Mouse (Mus musculus) embryonic facial prominence, embryonic 11.5 days (tissue): ENCODE results near the gene Dbnl. TPM values are rescaled to one million over a fixed set of nuclear protein-coding genes. Genes with fewer than 3 reads are reported as not detected.

Source experiments
- ATAC-seq: fragments of 200-750 bp; cut with Nextera tagmentation; replicated peaks from 2 replicates; pipeline ENCODE4 v1.8.0; 2017; ENCODE audit warnings: low read depth; ENCODE audit not compliant: insufficient number of reproducible peaks, low FRiP score, low TSS enrichment
- DNase-seq: peaks from one replicate; pipeline ENCODE4 v3.0.0-alpha.2; 2015; ENCODE audit warnings: low spot score
- H3K27ac ChIP-seq: fragments of 300-500 bp; sonication (generic); replicated peaks from 2 replicates; pipeline ENCODE4 v1.5.1; 2014; ENCODE audit warnings: mild to moderate bottlenecking, low read depth, low read length, control low read depth
- H3K27me3 ChIP-seq: fragments of 300-500 bp; sonication (generic); 2 replicates; pipeline ENCODE4 v1.6.1; 2014; ENCODE audit warnings: mild to moderate bottlenecking, low read length, moderate library complexity, mixed read lengths; ENCODE audit not compliant: control insufficient read depth, insufficient read depth
- H3K36me3 ChIP-seq: fragments of 300-500 bp; sonication (generic); replicated peaks from 2 replicates; pipeline ENCODE4 v1.6.1; 2014; ENCODE audit warnings: low read depth, mild to moderate bottlenecking, low read length, moderate library complexity, mixed read lengths; ENCODE audit not compliant: control insufficient read depth, insufficient read depth
- H3K4me1 ChIP-seq: fragments of 300-500 bp; sonication (generic); 2 replicates; pipeline ENCODE4 v1.6.1; 2014; ENCODE audit warnings: low read length, mixed read lengths; ENCODE audit not compliant: control insufficient read depth, insufficient read depth
- H3K4me2 ChIP-seq: fragments of 300-500 bp; sonication (generic); 2 replicates; pipeline ENCODE4 v1.6.1; 2014; ENCODE audit warnings: low read depth, mild to moderate bottlenecking, control low read depth, low read length, moderate library complexity
- H3K4me3 ChIP-seq: fragments of 300-500 bp; sonication (generic); 2 replicates; pipeline ENCODE4 v1.5.1; 2014; ENCODE audit warnings: low read depth, low read length, control low read depth
- H3K9ac ChIP-seq: fragments of 300-500 bp; sonication (generic); replicated peaks from 2 replicates; pipeline ENCODE4 v1.6.1; 2014; ENCODE audit warnings: mild to moderate bottlenecking, control low read depth, low read length
- H3K9me3 ChIP-seq: fragments of 300-500 bp; sonication (generic); replicated peaks from 2 replicates; pipeline ENCODE4 v1.6.1; 2016; ENCODE audit warnings: mild to moderate bottlenecking, low read length, inconsistent platforms, mixed read lengths; ENCODE audit not compliant: control insufficient read depth
- WGBS: fragments of 180-500 bp; shearing (Covaris S2); extraction: QIAGEN DNeasy Blood & Tissue Kit; methylation state at CpG from one replicate; pipeline ENCODE4 v1.1.7; 2014; 5-methylcytosine and 5-hydroxymethylcytosine counted together
- polyA plus RNA-seq: library from polyadenylated mRNA; unstranded; fragments of >200 nt; fragmentation: Nextera tagmentation; extraction: Ambion mirVana; gene quantifications from 2 replicates; pipeline ENCODE4 v1.2.1, GENCODE M21; 2014

Dbnl gene
- polyA plus RNA-seq, 1 experiment from 2014 or later, result 121 TPM

DNA sequence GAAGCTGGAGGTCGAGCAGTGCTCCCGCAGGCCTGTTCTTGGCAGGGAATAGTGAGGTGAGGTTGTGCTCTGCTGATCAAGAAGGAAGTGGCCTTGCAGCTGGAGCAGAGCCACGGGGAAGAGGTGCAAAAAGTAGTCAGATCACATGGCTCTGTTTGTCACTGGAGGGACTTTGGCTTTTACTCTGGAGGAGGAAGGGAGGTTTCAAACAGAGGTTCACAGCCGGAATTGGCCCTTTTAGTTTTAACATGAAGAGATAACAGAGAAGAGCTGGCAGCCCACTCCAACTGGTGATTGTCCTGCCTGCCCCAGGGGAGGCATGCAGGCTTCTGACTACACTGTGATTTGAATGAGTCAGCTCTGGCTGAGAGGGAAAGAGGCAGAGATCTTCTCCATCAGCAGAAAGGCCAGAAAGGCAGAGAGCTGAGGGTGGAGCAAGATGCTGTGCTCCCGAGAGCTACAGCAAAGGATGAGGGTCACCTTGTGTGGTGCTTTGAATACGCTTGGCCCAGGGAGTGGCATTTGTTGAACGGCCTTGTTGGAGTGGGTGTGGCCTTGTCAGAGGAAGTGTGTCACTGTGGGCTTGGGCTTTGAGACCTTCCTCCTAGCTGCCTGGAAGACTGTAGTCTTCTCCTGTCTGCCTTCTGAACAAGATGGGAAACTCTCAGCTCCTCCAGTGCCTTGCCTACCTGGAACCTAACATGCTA lies 58.5 kb downstream of the Dbnl start:
- no peak overlapping the region for H3K4me3 ChIP-seq

GRCm38 (mm10) chr11:5848741-5849140 lies 60.5 kb downstream of the Dbnl start:
- Histone ChIP-seq H3K4me3 (no peak overlapping the region), H3K36me3 (no peaks in the 10 kb centered on the region), H3K27ac (no peak overlapping the region), H3K9ac (no peak overlapping the region), H3K9me3 (no peaks in the 10 kb centered on the region), H3K4me2 (no peak overlapping the region), H3K27me3 (no peaks in the 10 kb centered on the region), H3K4me1 (no peaks in the 10 kb centered on the region)
- ATAC-seq (no peak), DNase-seq (no peak)
- 72% methylated on average over 6 of the region's 6 CpGs for WGBS

More for the DNA sequence above, 58.5 kb downstream of the Dbnl start:
- Histone ChIP-seq H3K4me2 (no peak overlapping the region), H3K9ac (no peak overlapping the region), H3K27ac (no peak overlapping the region), H3K36me3 (no peaks in the 10 kb centered on the region), H3K9me3 (no peaks in the 10 kb centered on the region), H3K4me1 (no peaks in the 10 kb centered on the region), H3K27me3 (no peaks in the 10 kb centered on the region)
- no peak for DNase-seq
- WGBS, result 70% methylated on average over 7 of the region's 7 CpGs
- ATAC-seq, result no peak

DNA sequence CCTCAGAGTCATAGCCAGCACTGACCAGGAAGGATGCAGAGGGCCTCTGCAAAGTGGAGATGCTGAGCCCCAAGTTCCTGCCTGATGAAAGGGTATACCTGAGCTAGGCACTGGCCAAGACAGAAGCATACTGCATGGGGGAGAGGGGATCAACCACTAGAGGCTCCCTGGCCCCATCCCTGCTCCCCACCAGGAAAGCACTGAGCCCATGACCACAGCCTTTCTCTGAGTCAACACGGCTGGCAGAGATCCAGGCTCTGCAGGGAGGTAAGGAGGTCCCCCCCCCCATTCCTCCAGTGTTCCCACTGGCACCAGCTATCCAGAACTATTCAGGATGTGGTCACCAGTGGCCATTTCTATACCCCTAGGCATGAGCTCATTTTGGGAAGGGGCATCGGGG lies 61.0 kb downstream of the Dbnl start:
- Histone ChIP-seq H3K4me1 (no peaks in the 10 kb centered on the region), H3K27me3 (no peaks in the 10 kb centered on the region), H3K27ac (no peak overlapping the region), H3K4me3 (no peak overlapping the region), H3K36me3 (no peaks in the 10 kb centered on the region), H3K4me2 (no peak overlapping the region), H3K9ac (no peak overlapping the region), H3K9me3 (no peaks in the 10 kb centered on the region)
- no peak for ATAC-seq
- DNase-seq, result no peak
- WGBS, result 78% methylated on average over 2 of the region's 2 CpGs

DNA sequence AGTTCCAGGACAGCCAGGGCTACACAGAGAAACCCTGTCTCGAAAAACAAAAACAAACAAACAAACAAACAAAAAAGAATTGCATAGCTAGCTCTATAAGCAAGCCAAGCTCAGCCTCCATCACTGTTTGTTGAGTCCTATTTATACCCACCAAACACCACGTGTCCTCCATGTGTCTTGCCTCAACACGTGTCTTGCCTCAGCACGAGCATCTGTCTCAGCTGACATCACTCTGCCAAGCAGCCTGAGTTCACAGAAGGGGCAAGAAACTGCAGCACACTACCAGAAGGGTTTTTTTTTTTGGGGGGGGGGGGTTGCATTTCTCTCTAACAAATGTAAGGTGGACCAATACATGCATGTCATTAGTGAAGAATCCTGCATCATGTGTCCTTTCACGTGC lies 62.2 kb downstream of the Dbnl start:
- DNase-seq (no peak), ATAC-seq (no peak)
- H3K27me3 ChIP-seq, result no peaks in the 10 kb centered on the region
- H3K4me2 ChIP-seq, result no peak overlapping the region
- H3K9me3 ChIP-seq, result no peaks in the 10 kb centered on the region
- WGBS, result 73% methylated on average over 5 of the region's 5 CpGs
- no peaks in the 10 kb centered on the region for H3K4me1 ChIP-seq
- H3K27ac ChIP-seq, result no peak overlapping the region
- H3K4me3 ChIP-seq, result no peak overlapping the region
- no peak overlapping the region for H3K9ac ChIP-seq
- no peaks in the 10 kb centered on the region for H3K36me3 ChIP-seq

Other genes with a start within 250 kb of the Dbnl start
- 32.1 and 33.1 TPM in 2 replicates for gene Ccdc117, start 246.3 kb upstream of the Dbnl start, polyA plus RNA-seq
- 0.36 TPM in 1 of 2 replicates, not detected in the other for gene Ankrd36, start 218.8 kb upstream of the Dbnl start, polyA plus RNA-seq
- 170 and 176 TPM in 2 replicates for gene Mrps24, start 72.8 kb upstream of the Dbnl start, polyA plus RNA-seq
- gene Urgcp, start 26.1 kb upstream of the Dbnl start, polyA plus RNA-seq, result 9.4 and 10.1 TPM in 2 replicates
- 9.7 and 10.6 TPM in 2 replicates for gene Pgam2, start 15.2 kb downstream of the Dbnl start, polyA plus RNA-seq
- 7.0 and 7.1 TPM in 2 replicates for gene Polm, start 49.5 kb downstream of the Dbnl start, polyA plus RNA-seq
- gene Aebp1, start 73.5 kb downstream of the Dbnl start, polyA plus RNA-seq, result 8.3 and 10.3 TPM in 2 replicates
- gene Pold2, start 89.8 kb downstream of the Dbnl start, polyA plus RNA-seq, result 101 and 105 TPM in 2 replicates
- 7.6 and 25.4 TPM in 2 replicates for gene Myl7, start 110.3 kb downstream of the Dbnl start, polyA plus RNA-seq
- 2.2 and 2.6 TPM in 2 replicates for gene Gck, start 161.6 kb downstream of the Dbnl start, polyA plus RNA-seq
- gene Ykt6, start 167.2 kb downstream of the Dbnl start, polyA plus RNA-seq, result 30.1 and 31.4 TPM in 2 replicates